Mouse (Mus musculus): ENCODE results near the gene Hsph1. TPM values are rescaled to one million over a fixed set of nuclear protein-coding genes. Genes with fewer than 3 reads are reported as not detected.

Gene Hsph1
- polyA plus RNA-seq, 1 experiment, result 163 TPM

DNA sequence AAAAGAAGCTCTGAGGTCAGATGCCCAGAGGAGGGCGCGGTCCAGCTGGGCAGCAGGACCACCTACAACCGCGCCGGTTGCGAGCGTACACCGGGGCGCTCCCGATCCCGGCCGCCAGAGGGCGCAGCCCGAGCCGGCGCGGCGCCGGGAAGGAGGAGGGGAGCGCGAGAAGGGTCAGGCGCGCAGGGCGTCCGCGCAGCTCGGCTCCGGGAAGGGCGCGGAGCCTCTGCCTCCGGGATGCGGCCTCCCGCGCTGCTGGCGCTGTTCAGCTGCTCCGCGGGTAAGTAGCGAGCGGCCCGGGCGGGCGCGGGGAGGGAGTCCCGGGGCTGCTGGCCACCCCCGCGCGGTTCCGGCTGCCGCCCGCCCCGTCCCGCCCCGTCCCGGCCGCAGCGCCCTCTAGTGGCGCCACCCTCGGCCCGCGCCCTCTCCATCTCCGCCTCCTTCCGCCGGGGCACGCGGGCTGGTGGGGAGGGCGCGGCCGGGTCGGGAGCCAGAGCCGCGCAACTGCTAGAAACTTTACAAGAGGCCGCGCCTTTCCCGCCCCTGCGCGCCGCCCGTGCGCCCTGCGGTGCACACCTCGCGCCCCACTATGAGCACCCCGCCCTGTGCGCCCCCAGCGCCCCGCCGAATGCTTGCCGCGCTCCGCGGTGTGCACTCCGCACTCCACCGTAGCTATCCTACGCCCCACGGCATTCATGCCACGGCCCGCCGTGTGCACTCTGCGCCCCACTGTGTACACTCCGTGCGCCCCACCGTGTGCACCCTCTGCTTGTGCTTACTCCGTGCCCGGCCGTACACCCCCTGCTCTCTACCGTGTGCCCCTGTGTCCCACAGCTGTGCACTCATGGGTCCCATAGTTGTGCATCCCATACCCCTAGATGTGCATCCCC is 42.2 kb upstream of the Hsph1 start, which contains the start of gene B3glct:
TSS of gene B3glct (plus strand) at position 131 of the 890 bp plus-strand sequence.
- H3K27ac ChIP-seq (ENCODE audit: insufficient read depth, low read length), result no peak within 1 kb of the TSS
- H3K36me3 ChIP-seq (ENCODE audit: control insufficient read depth, insufficient read depth, low read length, poor library complexity, severe bottlenecking), result no peaks in the 10 kb centered on the region
- H3K9me3 ChIP-seq (replicated peaks; ENCODE audit: control insufficient read depth, insufficient read depth, low read length, poor library complexity, severe bottlenecking), result no peaks in the 10 kb centered on the region
- TF ChIP-seq POLR2A (IDR thresholded peaks at IDR 0.05; ENCODE audit: insufficient read depth, low read length), result no peak
- 0 out of 2 replicates have a peak, but pooled peaks have one; percentile 15 for TF ChIP-seq EP300 (IDR thresholded peaks at IDR 0.05; ENCODE audit: insufficient read depth, low read depth, low read length)
- peak; percentile 79 for TF ChIP-seq CTCF (IDR thresholded peaks at IDR 0.05; ENCODE audit: low read depth, low read length)
- no peaks in the 10 kb centered on the region for H3K27me3 ChIP-seq (ENCODE audit: control insufficient read depth, insufficient read depth, low read length, poor library complexity, severe bottlenecking)
- H3K4me1 ChIP-seq (ENCODE audit: control insufficient read depth, insufficient read depth, low read length), result no peaks in the 10 kb centered on the region
- peak within 1 kb of the TSS; percentile 75 for H3K9ac ChIP-seq (ENCODE audit: low read depth, poor library complexity, severe bottlenecking)
- peak within 1 kb of the TSS; percentile 71 for H3K4me3 ChIP-seq (ENCODE audit: low read depth, low read length)

DNA sequence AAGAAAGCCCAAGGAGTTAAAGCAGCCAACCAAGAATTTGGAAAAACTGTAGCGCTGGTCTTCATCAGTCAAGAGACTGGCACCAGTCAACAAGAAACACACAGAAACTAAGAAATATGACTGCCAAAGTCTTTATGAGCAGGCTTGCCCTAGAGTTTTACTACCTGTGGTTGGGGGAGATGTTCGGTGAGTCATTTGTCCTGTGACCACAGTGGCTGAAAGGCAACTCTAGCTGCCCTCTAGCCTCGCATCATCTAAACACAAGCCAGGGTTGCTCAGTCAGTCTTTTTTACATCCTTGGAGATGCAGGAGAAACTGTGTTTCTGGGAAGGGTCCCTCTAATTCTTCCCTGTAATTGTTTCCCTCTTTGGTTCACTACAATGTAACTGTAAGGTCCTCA is 41.0 kb upstream of the Hsph1 start:
- no peaks in the 10 kb centered on the region for H3K9me3 ChIP-seq (replicated peaks; ENCODE audit: control insufficient read depth, insufficient read depth, low read length, poor library complexity, severe bottlenecking)
- no peaks in the 10 kb centered on the region for H3K27me3 ChIP-seq (ENCODE audit: control insufficient read depth, insufficient read depth, low read length, poor library complexity, severe bottlenecking)
- no peaks in the 10 kb centered on the region for H3K4me1 ChIP-seq (ENCODE audit: control insufficient read depth, insufficient read depth, low read length)
- H3K9ac ChIP-seq (ENCODE audit: low read depth, poor library complexity, severe bottlenecking), result no peak overlapping the region
- no peak overlapping the region for H3K4me3 ChIP-seq (ENCODE audit: low read depth, low read length)
- H3K36me3 ChIP-seq (ENCODE audit: control insufficient read depth, insufficient read depth, low read length, poor library complexity, severe bottlenecking), result no peaks in the 10 kb centered on the region
- H3K27ac ChIP-seq (ENCODE audit: insufficient read depth, low read length), result no peak overlapping the region
- no peak for TF ChIP-seq EP300 (IDR thresholded peaks at IDR 0.05; ENCODE audit: insufficient read depth, low read depth, low read length)
- no peak for TF ChIP-seq POLR2A (IDR thresholded peaks at IDR 0.05; ENCODE audit: insufficient read depth, low read length)
- no peak for TF ChIP-seq CTCF (IDR thresholded peaks at IDR 0.05; ENCODE audit: low read depth, low read length)

DNA sequence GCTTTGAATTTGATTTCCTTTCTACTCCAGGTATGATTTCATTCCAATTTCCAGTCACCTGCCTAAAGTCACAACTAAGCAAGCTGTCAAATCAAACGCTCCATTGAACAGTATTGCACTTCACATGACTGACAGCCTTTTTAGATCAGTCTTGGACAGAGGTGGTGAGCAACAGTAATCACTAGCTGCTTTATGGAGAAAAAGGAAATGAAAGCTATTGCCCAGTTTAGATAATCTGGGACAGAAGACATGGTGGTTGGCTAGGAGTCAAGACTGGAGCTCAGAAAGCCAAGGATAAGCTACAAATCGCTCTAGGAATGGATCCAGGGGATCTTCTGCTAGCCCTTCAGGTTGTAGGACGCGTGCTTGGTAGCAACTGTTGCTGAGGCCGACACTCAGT is 27.2 kb upstream of the Hsph1 start:
- Histone ChIP-seq H3K36me3 (ENCODE audit: control insufficient read depth, insufficient read depth, low read length, poor library complexity, severe bottlenecking) (no peaks in the 10 kb centered on the region), H3K27me3 (ENCODE audit: control insufficient read depth, insufficient read depth, low read length, poor library complexity, severe bottlenecking) (no peaks in the 10 kb centered on the region), H3K9ac (ENCODE audit: low read depth, poor library complexity, severe bottlenecking) (no peak overlapping the region), H3K27ac (ENCODE audit: insufficient read depth, low read length) (no peak overlapping the region), H3K9me3 (replicated peaks; ENCODE audit: control insufficient read depth, insufficient read depth, low read length, poor library complexity, severe bottlenecking) (peaks cover 6% of the 10 kb centered on the region), H3K4me3 (ENCODE audit: low read depth, low read length) (no peak overlapping the region), H3K4me1 (ENCODE audit: control insufficient read depth, insufficient read depth, low read length) (peaks cover 3% of the 10 kb centered on the region)
- TF ChIP-seq CTCF (IDR thresholded peaks at IDR 0.05; ENCODE audit: low read depth, low read length) (no peak), EP300 (IDR thresholded peaks at IDR 0.05; ENCODE audit: insufficient read depth, low read depth, low read length) (no peak), POLR2A (IDR thresholded peaks at IDR 0.05; ENCODE audit: insufficient read depth, low read length) (no peak)

DNA sequence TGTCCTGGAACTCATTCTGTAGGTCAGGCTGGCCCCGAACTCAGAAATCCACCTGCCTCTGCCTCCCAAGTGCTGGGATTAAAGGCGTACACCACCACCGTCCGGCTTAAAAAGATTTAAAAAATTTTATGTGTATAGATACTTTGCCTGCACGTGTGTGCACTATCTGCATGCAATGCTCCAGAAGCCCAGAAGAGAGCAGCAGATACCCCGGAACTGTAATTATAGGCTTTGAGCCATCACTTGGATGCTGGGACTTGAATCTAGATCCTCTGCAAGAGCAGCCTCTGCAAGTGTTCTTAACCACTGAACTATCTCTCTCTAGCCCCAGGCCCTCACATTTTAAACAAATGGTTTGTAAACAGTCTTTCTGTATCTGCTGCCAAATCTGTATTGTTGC is 26.8 kb upstream of the Hsph1 start:
- Histone ChIP-seq H3K4me1 (ENCODE audit: control insufficient read depth, insufficient read depth, low read length) (peaks cover 3% of the 10 kb centered on the region), H3K27me3 (ENCODE audit: control insufficient read depth, insufficient read depth, low read length, poor library complexity, severe bottlenecking) (no peaks in the 10 kb centered on the region), H3K9me3 (replicated peaks; ENCODE audit: control insufficient read depth, insufficient read depth, low read length, poor library complexity, severe bottlenecking) (peaks cover 6% of the 10 kb centered on the region), H3K4me3 (ENCODE audit: low read depth, low read length) (no peak overlapping the region), H3K36me3 (ENCODE audit: control insufficient read depth, insufficient read depth, low read length, poor library complexity, severe bottlenecking) (no peaks in the 10 kb centered on the region), H3K27ac (ENCODE audit: insufficient read depth, low read length) (no peak overlapping the region), H3K9ac (ENCODE audit: low read depth, poor library complexity, severe bottlenecking) (no peak overlapping the region)
- TF ChIP-seq CTCF (IDR thresholded peaks at IDR 0.05; ENCODE audit: low read depth, low read length) (peak; percentile 14), POLR2A (IDR thresholded peaks at IDR 0.05; ENCODE audit: insufficient read depth, low read length) (no peak)

DNA sequence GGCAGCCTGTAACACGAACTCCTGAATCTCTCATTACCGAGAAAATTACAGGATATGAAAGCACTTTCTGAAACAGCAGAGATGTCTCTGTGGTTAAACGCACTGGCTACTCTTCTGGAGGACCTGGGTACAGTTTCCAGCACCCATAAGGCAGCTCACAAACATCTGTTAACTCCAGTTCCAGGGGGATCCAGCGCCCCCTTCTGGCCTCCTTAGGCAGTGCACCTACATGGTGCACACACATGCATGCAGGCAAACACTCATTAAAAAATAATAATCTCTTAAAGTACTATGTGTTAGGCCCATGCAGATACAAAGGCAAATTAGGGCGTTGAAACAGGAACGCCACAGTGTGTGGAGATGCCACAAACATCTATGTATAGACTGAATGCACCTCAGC is 25.3 kb upstream of the Hsph1 start:
- peaks cover 6% of the 10 kb centered on the region for H3K9me3 ChIP-seq (replicated peaks; ENCODE audit: control insufficient read depth, insufficient read depth, low read length, poor library complexity, severe bottlenecking)
- no peaks in the 10 kb centered on the region for H3K36me3 ChIP-seq (ENCODE audit: control insufficient read depth, insufficient read depth, low read length, poor library complexity, severe bottlenecking)
- no peak overlapping the region for H3K9ac ChIP-seq (ENCODE audit: low read depth, poor library complexity, severe bottlenecking)
- H3K4me3 ChIP-seq (ENCODE audit: low read depth, low read length), result no peak overlapping the region
- TF ChIP-seq POLR2A (IDR thresholded peaks at IDR 0.05; ENCODE audit: insufficient read depth, low read length), result no peak
- TF ChIP-seq CTCF (IDR thresholded peaks at IDR 0.05; ENCODE audit: low read depth, low read length), result peak; percentile 13
- H3K27me3 ChIP-seq (ENCODE audit: control insufficient read depth, insufficient read depth, low read length, poor library complexity, severe bottlenecking), result no peaks in the 10 kb centered on the region
- no peak overlapping the region for H3K27ac ChIP-seq (ENCODE audit: insufficient read depth, low read length)
- peaks cover 3% of the 10 kb centered on the region for H3K4me1 ChIP-seq (ENCODE audit: control insufficient read depth, insufficient read depth, low read length)

DNA sequence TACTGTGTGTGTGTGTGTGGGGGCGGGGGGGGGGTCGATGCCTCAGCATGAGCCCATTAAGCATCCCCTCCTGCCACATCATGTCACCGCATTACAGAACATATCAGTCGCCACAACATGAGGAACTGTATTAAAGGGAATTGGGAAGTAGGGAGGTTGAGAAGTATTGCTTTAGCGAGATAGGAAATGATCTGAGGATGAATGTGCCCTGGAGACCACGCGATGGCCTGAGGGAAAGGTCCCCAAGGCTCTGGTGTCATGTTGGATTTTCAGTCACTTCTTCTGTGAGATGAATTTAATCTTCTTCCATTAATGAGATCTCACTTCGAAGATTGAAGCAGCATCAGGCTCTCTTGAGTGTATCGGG is 23.2 kb upstream of the Hsph1 start:
- Histone ChIP-seq H3K4me3 (ENCODE audit: low read depth, low read length) (no peak overlapping the region), H3K4me1 (ENCODE audit: control insufficient read depth, insufficient read depth, low read length) (peaks cover 3% of the 10 kb centered on the region), H3K27ac (ENCODE audit: insufficient read depth, low read length) (peak overlapping the region; percentile 62; the same call in 1 of the 2 replicates), H3K9ac (ENCODE audit: low read depth, poor library complexity, severe bottlenecking) (peak overlapping the region; percentile 29; the same call in 1 of the 2 replicates), H3K27me3 (ENCODE audit: control insufficient read depth, insufficient read depth, low read length, poor library complexity, severe bottlenecking) (no peaks in the 10 kb centered on the region), H3K9me3 (replicated peaks; ENCODE audit: control insufficient read depth, insufficient read depth, low read length, poor library complexity, severe bottlenecking) (peaks cover 6% of the 10 kb centered on the region), H3K36me3 (ENCODE audit: control insufficient read depth, insufficient read depth, low read length, poor library complexity, severe bottlenecking) (no peaks in the 10 kb centered on the region)
- no peak for TF ChIP-seq EP300 (IDR thresholded peaks at IDR 0.05; ENCODE audit: insufficient read depth, low read depth, low read length)

Data from ES-Bruce4 (cell line).